Mouse (Mus musculus): ENCODE measurements at regions not wholly inside any gene's neighbourhood (a gene's known extent, or its start where the extent isn't known, plus 50 kb on each side); places are given as distances from the start of the nearest gene placed in this dataset.
"Not testable (repeated sequence)": the region's sequence is repeated elsewhere in the genome, so short reads cannot be mapped to it uniquely, and the experiment has no call there.

GRCm38 (mm10) chr2:71597956-71598355, 51.4 kb upstream of the Dlx2 start:
- no peak for DNase-seq (ENCODE audit: low spot score in 2 of 2)

- DNase-seq (ENCODE audit: low spot score in 2 of 2), result no peak
Measured at GRCm38 (mm10) chr2:71598368-71598767, 51.8 kb upstream of the Dlx2 start.

GRCm38 (mm10) chr2:71598778-71599177, 52.2 kb upstream of the Dlx2 start:
- DNase-seq (ENCODE audit: low spot score in 2 of 2), result peak; percentile 48 to 84

- DNase-seq (ENCODE audit: low spot score in 2 of 2), result no peak
Measured at GRCm38 (mm10) chr2:71600213-71600612, 53.7 kb upstream of the Dlx2 start.

GRCm38 (mm10) chr2:71600999-71601398, 54.4 kb upstream of the Dlx2 start:
- DNase-seq (ENCODE audit: low spot score in 2 of 2), result no peak

GRCm38 (mm10) chr2:71603796-71604195, 57.2 kb upstream of the Dlx2 start:
- DNase-seq (ENCODE audit: low spot score in 2 of 2), result not testable (repeated sequence)

GRCm38 (mm10) chr2:71605606-71606005, 59.1 kb upstream of the Dlx2 start:
- no peak for DNase-seq (ENCODE audit: low spot score in 2 of 2)

- DNase-seq (ENCODE audit: low spot score in 2 of 2), result no peak
Measured at GRCm38 (mm10) chr2:71607087-71607502, 60.5 kb upstream of the Dlx2 start.

- no peak for DNase-seq (ENCODE audit: low spot score in 2 of 2)
Measured at GRCm38 (mm10) chr2:71613216-71613615, 66.7 kb upstream of the Dlx2 start.

GRCm38 (mm10) chr2:71616526-71616925, 70.0 kb upstream of the Dlx2 start:
- DNase-seq (ENCODE audit: low spot score in 2 of 2), result no peak

GRCm38 (mm10) chr2:71621458-71621857, 74.9 kb upstream of the Dlx2 start:
- DNase-seq (ENCODE audit: low spot score in 2 of 2), result no peak

GRCm38 (mm10) chr2:71622532-71623099, 76.1 kb upstream of the Dlx2 start:
- no peak for DNase-seq (ENCODE audit: low spot score in 2 of 2)

- DNase-seq (ENCODE audit: low spot score in 2 of 2), result no peak
Measured at GRCm38 (mm10) chr2:71623134-71623533, 76.6 kb upstream of the Dlx2 start.

- no peak for DNase-seq (ENCODE audit: low spot score in 2 of 2)
Measured at GRCm38 (mm10) chr2:71625298-71625902, 78.8 kb upstream of the Dlx2 start.

GRCm38 (mm10) chr2:71626404-71626803, 79.8 kb upstream of the Dlx2 start:
- no peak for DNase-seq (ENCODE audit: low spot score in 2 of 2)

- DNase-seq (ENCODE audit: low spot score in 2 of 2), result no peak
Measured at GRCm38 (mm10) chr2:71627097-71627755, 80.7 kb upstream of the Dlx2 start.

- no peak for DNase-seq (ENCODE audit: low spot score in 2 of 2)
Measured at GRCm38 (mm10) chr2:71628821-71629220, 82.3 kb upstream of the Dlx2 start.

GRCm38 (mm10) chr2:71629301-71630142, 83.0 kb upstream of the Dlx2 start:
- no peak for DNase-seq (ENCODE audit: low spot score in 2 of 2)

- no peak for DNase-seq (ENCODE audit: low spot score in 2 of 2)
Measured at GRCm38 (mm10) chr2:71630143-71630463, 83.5 kb upstream of the Dlx2 start.

- no peak for DNase-seq (ENCODE audit: low spot score in 2 of 2)
Measured at GRCm38 (mm10) chr2:71633471-71633870, 86.9 kb upstream of the Dlx2 start.

- no peak for DNase-seq (ENCODE audit: low spot score in 2 of 2)
Measured at GRCm38 (mm10) chr2:71634471-71634870, 87.9 kb upstream of the Dlx2 start.

GRCm38 (mm10) chr2:71636134-71636533, 89.6 kb upstream of the Dlx2 start:
- DNase-seq (ENCODE audit: low spot score in 2 of 2), result no peak

- DNase-seq (ENCODE audit: low spot score in 2 of 2), result no peak
Measured at GRCm38 (mm10) chr2:71636590-71636989, 90.0 kb upstream of the Dlx2 start.
